Mouse (Mus musculus) heart, adult 2 months (tissue): ENCODE data around the gene Fto. TPM values are rescaled to one million over a fixed set of nuclear protein-coding genes. Genes with fewer than 3 reads are reported as not detected.

Experiments
- DNase-seq, 2 experiments: peaks; one replicate each; pipeline ENCODE4 v3.0.0; 2021
- H3K27ac ChIP-seq: fragments of 200-600 bp; 2 replicates; pipeline ENCODE4 v1.8.1; 2022
- H3K27me3 ChIP-seq: fragments of 200-500 bp; 2 replicates; pipeline ENCODE4 v1.6.1; 2012; ENCODE audit warnings: mild to moderate bottlenecking, low read length, inconsistent platforms, mixed read lengths; ENCODE audit not compliant: control insufficient read depth, insufficient read depth
- H3K36me3 ChIP-seq: fragments of 200-500 bp; 2 replicates; pipeline ENCODE4 v1.6.1; 2012; ENCODE audit warnings: low read length, inconsistent platforms; ENCODE audit not compliant: control insufficient read depth, insufficient read depth
- H3K4me1 ChIP-seq: fragments of 200-500 bp; 2 replicates; pipeline ENCODE4 v1.6.1; 2011; ENCODE audit warnings: low read length; ENCODE audit not compliant: control insufficient read depth, insufficient read depth
- H3K4me3 ChIP-seq: fragments of 200-600 bp; 2 replicates; pipeline ENCODE4 v1.8.1; 2022
- H3K79me2 ChIP-seq: fragments of 200-500 bp; replicated peaks from 2 replicates; pipeline ENCODE4 v1.6.1; 2012; ENCODE audit warnings: mild to moderate bottlenecking, inconsistent platforms, low read length, moderate library complexity, mixed read lengths; ENCODE audit not compliant: control insufficient read depth, insufficient read depth
- H3K9ac ChIP-seq: fragments of 200-500 bp; 2 replicates; pipeline ENCODE4 v1.6.1; 2012; ENCODE audit warnings: low read depth, mild to moderate bottlenecking, control low read depth, inconsistent platforms, low read length, mixed read lengths
- CTCF ChIP-seq: fragments of 200-600 bp; IDR thresholded peaks from 2 replicates; pipeline ENCODE4 v1.8.1; 2022; ENCODE audit warnings: antibody characterized with exemption, mild to moderate bottlenecking, moderate library complexity
- EP300 ChIP-seq: fragments of 200-500 bp; IDR thresholded peaks from 2 replicates; pipeline ENCODE4 v1.6.1; 2011; ENCODE audit warnings: low read depth, low read length, control low read depth; ENCODE audit not compliant: insufficient read depth
- POLR2A ChIP-seq: fragments of 200-500 bp; IDR thresholded peaks from 2 replicates; pipeline ENCODE4 v1.6.1; 2011; ENCODE audit warnings: mild to moderate bottlenecking, low read depth, low read length, control low read depth; ENCODE audit not compliant: insufficient read depth
- WGBS: fragments of 180-500 bp; shearing (Covaris S2); methylation state at CpG from one replicate; pipeline ENCODE4 v1.1.7; 2018; 5-methylcytosine and 5-hydroxymethylcytosine counted together
- intact Hi-C: fragments of 180-260 bp; cut with DNase I; formaldehyde crosslinking; loops from one replicate; pipeline ENCODE4 v1.15.1; 2025
- polyA plus RNA-seq: library from polyadenylated mRNA; depleted of rRNA; stranded (reverse); fragments of >200 nt; gene quantifications from 2 replicates; pipeline ENCODE4 v1.2.3, GENCODE M21; 2012
- total RNA-seq, 2 experiments: library from RNA; stranded (reverse); gene quantifications; 2 replicates each; pipeline ENCODE4 v1.2.3; 2021

Gene Fto
- total and polyA plus RNA-seq, 3 experiments, result 41.3 to 65.1 (median 57.6) TPM

- DNase-seq, result no peak
- Histone ChIP-seq H3K36me3 (no peaks in the 10 kb centered on the region), H3K27me3 (no peaks in the 10 kb centered on the region), H3K79me2 (no peaks in the 10 kb centered on the region; the same call in 1 of the 2 replicates), H3K4me3 (no peak overlapping the region), H3K9ac (no peak overlapping the region), H3K27ac (no peak overlapping the region), H3K4me1 (no peaks in the 10 kb centered on the region)
- TF ChIP-seq EP300 (no peak), POLR2A (no peak), CTCF (no peak)
- 82% methylated on average over 1 of the region's 1 CpGs for WGBS
- intact Hi-C loops, result no loop called here
Observed at GRCm38 (mm10) chr8:91458016-91458415, 144.7 kb downstream of the Fto start.

- intact Hi-C loops, result no loop called here
- no peaks in the 10 kb centered on the region for H3K27me3 ChIP-seq
- 65% methylated on average over 6 of the region's 6 CpGs for WGBS
- TF ChIP-seq EP300 (no peak), POLR2A (no peak), CTCF (no peak)
- H3K27ac ChIP-seq, result no peak overlapping the region
- H3K4me1 ChIP-seq, result no peaks in the 10 kb centered on the region; the same call in 1 of the 2 replicates
- H3K36me3 ChIP-seq, result no peaks in the 10 kb centered on the region
- peak in 1 of 2 experiments; percentile 15 for DNase-seq
- H3K9ac ChIP-seq, result no peak overlapping the region
- H3K79me2 ChIP-seq, result no peaks in the 10 kb centered on the region
- H3K4me3 ChIP-seq, result no peak overlapping the region
Observed at GRCm38 (mm10) chr8:91460965-91461364, 147.6 kb downstream of the Fto start.

- intact Hi-C loops, result no loop called here
- no peaks in the 10 kb centered on the region for H3K27me3 ChIP-seq
- no peak overlapping the region for H3K27ac ChIP-seq
- H3K4me1 ChIP-seq, result no peaks in the 10 kb centered on the region; the same call in 1 of the 2 replicates
- TF ChIP-seq EP300 (no peak), POLR2A (no peak), CTCF (no peak)
- H3K36me3 ChIP-seq, result no peaks in the 10 kb centered on the region
- H3K79me2 ChIP-seq, result no peaks in the 10 kb centered on the region
- 80% methylated on average over 2 of the region's 2 CpGs for WGBS
- no peak overlapping the region for H3K4me3 ChIP-seq
- DNase-seq, result no peak
- no peak overlapping the region for H3K9ac ChIP-seq
Observed at GRCm38 (mm10) chr8:91463757-91464156, 150.4 kb downstream of the Fto start.

GRCm38 (mm10) chr8:91467463-91467862 is 154.1 kb downstream of the Fto start:
- Histone ChIP-seq H3K36me3 (no peaks in the 10 kb centered on the region), H3K27ac (no peak overlapping the region), H3K27me3 (no peaks in the 10 kb centered on the region), H3K79me2 (no peaks in the 10 kb centered on the region), H3K9ac (no peak overlapping the region), H3K4me3 (no peak overlapping the region), H3K4me1 (no peaks in the 10 kb centered on the region; the same call in 1 of the 2 replicates)
- intact Hi-C loops, result no loop called here
- DNase-seq, result no peak
- TF ChIP-seq POLR2A (no peak), EP300 (no peak), CTCF (no peak)
- 90% methylated on average over 3 of the region's 3 CpGs for WGBS

- Histone ChIP-seq H3K36me3 (no peaks in the 10 kb centered on the region), H3K27ac (no peak overlapping the region), H3K4me1 (no peaks in the 10 kb centered on the region; the same call in 1 of the 2 replicates), H3K27me3 (no peaks in the 10 kb centered on the region), H3K4me3 (no peak overlapping the region), H3K9ac (no peak overlapping the region), H3K79me2 (no peaks in the 10 kb centered on the region)
- TF ChIP-seq POLR2A, result no peak
- 91% methylated on average over 8 of the region's 8 CpGs for WGBS
- no peak for DNase-seq
- intact Hi-C loops, result no loop called here
Observed at GRCm38 (mm10) chr8:91467881-91468534, 154.7 kb downstream of the Fto start.

GRCm38 (mm10) chr8:91469441-91469840 is 156.1 kb downstream of the Fto start:
- intact Hi-C loops, result no loop called here
- Histone ChIP-seq H3K27ac (no peak overlapping the region), H3K27me3 (no peaks in the 10 kb centered on the region), H3K4me1 (no peaks in the 10 kb centered on the region), H3K36me3 (no peaks in the 10 kb centered on the region), H3K9ac (no peak overlapping the region), H3K79me2 (no peaks in the 10 kb centered on the region), H3K4me3 (no peak overlapping the region)
- TF ChIP-seq POLR2A (no peak), EP300 (no peak), CTCF (no peak)
- DNase-seq, result no peak
- 96% methylated on average over 8 of the region's 8 CpGs for WGBS
